Mouse (Mus musculus) neutrophil, adult 5-6 weeks (primary cell): Measurements from ENCODE around the gene Gorasp2. TPM values are rescaled to one million over a fixed set of nuclear protein-coding genes. Genes with fewer than 3 reads are reported as not detected.

Experiments
- ATAC-seq: fragments of 151-379, 151-347 bp; 2 replicates; pipeline ENCODE4 v1.8.0; 2017; ENCODE audit warnings: mild to moderate bottlenecking, moderate TSS enrichment; ENCODE audit not compliant: insufficient number of reproducible peaks, poor library complexity, low FRiP score, severe bottlenecking; ENCODE audit errors: extremely low read depth
- total RNA-seq: library from RNA; stranded (forward); fragments of 200-1000 nt; gene quantifications from 2 replicates; pipeline ENCODE4 v1.2.3, GENCODE M21; 2017

Gorasp2 gene
- total RNA-seq, 1 experiment from 2014 or later = 59.4 TPM

GRCm38 (mm10) chr2:70649471-70649870 is 11.9 kb upstream of the Gorasp2 start:
- no peak for ATAC-seq

- ATAC-seq = no peak
These were observed 9.6 kb upstream of the Gorasp2 start for GRCm38 (mm10) chr2:70651820-70652219.

DNA sequence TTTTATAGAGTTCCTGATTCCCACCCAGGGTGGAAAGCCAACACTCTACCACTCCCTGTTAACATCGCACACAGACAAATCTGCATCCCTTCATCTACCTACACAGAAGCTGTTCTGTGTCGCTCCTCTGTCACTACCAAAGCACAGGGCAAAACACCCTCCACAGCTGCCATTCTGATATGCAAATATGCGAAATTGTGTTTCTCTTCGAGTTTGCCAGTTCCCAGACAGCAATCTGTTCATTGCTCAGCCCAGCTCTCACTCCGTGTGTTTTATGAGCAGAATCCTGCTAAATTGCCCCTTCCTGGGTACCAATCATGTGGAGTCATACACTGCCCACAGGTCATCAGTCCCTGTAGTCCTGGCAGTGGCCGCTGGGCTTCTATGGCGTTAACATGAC is 4.3 kb upstream of the Gorasp2 start:
- no peak for ATAC-seq

- ATAC-seq = no peak
These were observed 529 bp downstream of the Gorasp2 start, which contains the start of gene Gm26558 for GRCm38 (mm10) chr2:70661715-70662495. Gene Gm26558 (minus strand): TSS chr2:70662108.

- no peak for ATAC-seq
These were observed 2.4 kb downstream of the Gorasp2 start for GRCm38 (mm10) chr2:70663764-70664163.

DNA sequence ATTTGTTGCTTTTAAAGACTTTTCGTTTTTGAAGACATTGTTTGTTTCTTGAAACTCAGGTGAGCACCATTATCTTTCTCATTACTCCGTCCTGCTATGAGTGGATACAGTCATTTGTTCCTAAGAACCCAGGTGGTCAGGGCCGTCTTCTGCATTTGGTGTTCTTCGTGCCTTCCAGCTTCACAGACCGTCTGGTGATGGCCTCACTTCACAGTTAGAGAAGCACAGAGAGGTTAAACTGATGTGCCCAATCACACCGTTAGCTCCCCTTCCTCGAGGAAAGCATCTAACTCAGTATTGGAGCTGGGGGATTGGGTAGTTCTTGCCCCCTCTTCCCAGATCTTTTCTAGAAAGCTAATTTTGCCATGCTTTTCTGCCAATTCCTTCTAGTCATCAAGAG is 5.6 kb downstream of the Gorasp2 start:
- no peak for ATAC-seq

GRCm38 (mm10) chr2:70669241-70669640 is 7.9 kb downstream of the Gorasp2 start:
- ATAC-seq = no peak

DNA sequence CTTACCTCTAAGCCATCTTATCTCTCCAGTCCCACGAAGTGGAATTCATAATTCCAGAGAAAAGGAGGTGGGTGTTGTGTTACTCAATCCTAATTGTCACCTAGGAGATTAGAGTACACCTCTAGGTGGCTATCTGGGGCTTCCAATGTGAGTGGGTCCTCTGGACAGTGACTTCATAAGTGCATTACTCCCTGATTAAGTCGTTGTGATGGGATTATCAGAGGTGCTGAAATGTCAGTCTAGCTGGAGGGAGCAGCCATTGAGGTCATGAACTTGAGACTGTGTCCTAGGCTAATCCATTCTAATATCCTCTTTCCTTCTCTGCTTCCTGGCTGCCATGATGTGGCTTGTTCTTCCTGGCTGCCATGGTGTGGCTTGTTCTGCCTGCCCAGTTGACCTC is 8.5 kb downstream of the Gorasp2 start:
- ATAC-seq = no peak

DNA sequence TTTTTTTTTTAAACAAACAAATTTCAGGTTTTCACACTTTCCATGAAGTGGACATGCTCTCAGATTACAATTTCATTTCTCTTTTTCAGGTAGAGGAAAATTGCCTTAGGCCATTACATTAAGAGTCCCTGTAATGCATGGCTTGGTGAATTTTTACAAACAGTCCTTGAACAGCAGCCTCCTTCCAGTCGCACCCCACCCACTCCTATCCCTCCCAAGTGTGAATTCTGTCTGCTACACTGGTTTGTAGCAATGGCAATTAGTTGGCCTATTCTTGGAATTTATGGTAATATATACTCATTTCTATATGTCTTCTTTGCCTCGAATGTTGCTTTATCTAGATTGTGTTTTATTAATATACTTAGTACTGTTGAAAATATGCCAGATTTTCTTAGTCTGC is 11.1 kb downstream of the Gorasp2 start:
- ATAC-seq = no peak

- no peak for ATAC-seq
These were observed 12.2 kb downstream of the Gorasp2 start for GRCm38 (mm10) chr2:70673445-70674126.

GRCm38 (mm10) chr2:70682324-70682723 is 20.9 kb downstream of the Gorasp2 start:
- ATAC-seq = no peak

- ATAC-seq = no peak
These were observed 27.2 kb downstream of the Gorasp2 start for GRCm38 (mm10) chr2:70688454-70689078.

DNA sequence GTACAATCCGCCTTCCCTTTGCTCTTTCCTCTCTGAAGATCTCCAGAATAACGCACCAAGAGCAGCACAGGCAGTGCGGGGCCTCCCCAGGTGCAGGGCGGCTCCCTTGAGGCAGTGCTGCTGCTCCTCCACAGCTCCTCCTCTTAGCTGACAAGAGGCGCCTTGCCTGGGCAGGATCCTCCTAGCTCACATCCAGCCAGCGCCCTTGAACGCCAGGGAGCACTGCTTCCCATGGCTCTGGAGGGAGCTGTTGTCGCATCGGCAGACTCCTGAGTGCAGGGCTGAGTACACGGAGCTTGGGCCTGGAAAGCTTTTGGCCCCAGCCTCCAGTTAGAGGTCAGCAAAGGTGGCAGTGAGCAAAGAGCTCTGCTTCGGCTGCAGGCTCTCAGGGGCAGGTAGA is 28.8 kb downstream of the Gorasp2 start:
- ATAC-seq = no peak

GRCm38 (mm10) chr2:70695712-70696111 is 34.3 kb downstream of the Gorasp2 start:
- ATAC-seq = no peak

GRCm38 (mm10) chr2:70700851-70701250 is 39.5 kb downstream of the Gorasp2 start:
- no peak for ATAC-seq

GRCm38 (mm10) chr2:70701571-70701970 is 40.2 kb downstream of the Gorasp2 start:
- no peak for ATAC-seq

GRCm38 (mm10) chr2:70702403-70702802 is 41.0 kb downstream of the Gorasp2 start:
- ATAC-seq = no peak

GRCm38 (mm10) chr2:70708986-70709730 is 47.8 kb downstream of the Gorasp2 start:
- ATAC-seq = no peak

DNA sequence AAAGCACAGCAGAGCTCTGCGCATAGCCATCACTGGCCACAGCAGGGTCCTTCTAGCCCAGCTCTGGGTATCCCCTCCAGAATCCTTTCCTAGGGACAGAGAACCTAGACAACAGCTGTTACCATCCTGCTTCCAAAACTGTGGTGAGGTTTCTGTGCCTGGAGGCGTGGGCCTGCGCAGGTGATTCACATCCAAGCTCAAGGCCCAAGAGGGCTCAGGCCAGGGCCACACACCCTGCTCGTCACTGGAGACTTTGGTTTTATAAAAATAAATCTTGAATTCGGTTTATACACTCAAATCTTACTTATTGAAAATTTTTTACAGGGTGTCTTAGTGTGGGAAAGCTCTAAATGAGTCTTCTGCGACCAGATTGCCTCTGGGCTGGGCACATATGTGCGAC is 48.9 kb downstream of the Gorasp2 start:
- no peak for ATAC-seq
